Mouse (Mus musculus) MEL (cell line): ENCODE results near the gene Mrpl49. TPM values are rescaled to one million over a fixed set of nuclear protein-coding genes. Genes with fewer than 3 reads are reported as not detected.
A peak's percentile ranks its signal among the peaks of the same experiment; 100 is the strongest.

Experiments used
- DNase-seq: peaks from one replicate; pipeline ENCODE4 v3.0.0; 2011; ENCODE audit warnings: low read depth, low spot score
- H3K27ac ChIP-seq: 2 replicates; pipeline ENCODE4 v1.5.1; 2012; ENCODE audit warnings: low read depth, mild to moderate bottlenecking, control low read depth, low read length, moderate library complexity; ENCODE audit not compliant: control insufficient read depth
- H3K27me3 ChIP-seq, 2 experiments: fragments of 150-350 bp in 1 of 2; sonication (generic) in 1 of 2; 2 replicates each; pipeline ENCODE4 v1.6.1; 2012; ENCODE audit warnings: low read length in 2 of 2, mild to moderate bottlenecking in 2 of 2, improper control_type of control experiment in 1 of 2, moderate library complexity in 1 of 2; ENCODE audit not compliant: insufficient read depth in 2 of 2, control insufficient read depth in 1 of 2
- H3K36me3 ChIP-seq, 2 experiments: 2 replicates each; pipeline ENCODE4 v1.6.1; 2012 to 2014; ENCODE audit warnings: low read length in 2 of 2, improper control_type of control experiment in 1 of 2, inconsistent platforms in 1 of 2, mild to moderate bottlenecking in 1 of 2; ENCODE audit not compliant: insufficient read depth in 2 of 2, control insufficient read depth in 1 of 2
- H3K4me1 ChIP-seq, 2 experiments: fragments of 150-350 bp in 1 of 2; sonication (generic) in 1 of 2; 2 replicates each; pipeline ENCODE4 v1.6.1; 2012; ENCODE audit warnings: low read length in 2 of 2, improper control_type of control experiment in 1 of 2, mild to moderate bottlenecking in 1 of 2; ENCODE audit not compliant: insufficient read depth in 2 of 2, control insufficient read depth in 1 of 2
- H3K4me3 ChIP-seq, 2 experiments: fragments of 150-350 bp in 1 of 2; sonication (generic) in 1 of 2; 2 replicates each; pipeline ENCODE4 v1.5.1; 2012; ENCODE audit warnings: low read depth in 2 of 2, low read length in 2 of 2, mild to moderate bottlenecking in 2 of 2, moderate library complexity in 2 of 2, control low read depth in 1 of 2, improper control_type of control experiment in 1 of 2; ENCODE audit not compliant: control insufficient read depth in 1 of 2, insufficient read depth in 1 of 2
- H3K79me2 ChIP-seq: 2 replicates; pipeline ENCODE4 v1.6.1; 2012; ENCODE audit warnings: mild to moderate bottlenecking, low read length, moderate library complexity; ENCODE audit not compliant: control insufficient read depth, poor library complexity, insufficient read depth
- H3K9ac ChIP-seq: 2 replicates; pipeline ENCODE4 v1.6.1; 2012; ENCODE audit warnings: low read depth, mild to moderate bottlenecking, control low read depth, low read length, moderate library complexity; ENCODE audit not compliant: control insufficient read depth, poor library complexity, severe bottlenecking
- H3K9me3 ChIP-seq: fragments of 150-350 bp; sonication (generic); replicated peaks from 2 replicates; pipeline ENCODE4 v1.6.1; 2012; ENCODE audit warnings: mild to moderate bottlenecking, low read length, improper control_type of control experiment, moderate library complexity; ENCODE audit not compliant: insufficient read depth
- BHLHE40 ChIP-seq: IDR thresholded peaks from 2 replicates; pipeline ENCODE4 v1.6.1; 2012; ENCODE audit warnings: low read depth, mild to moderate bottlenecking, inconsistent platforms, low read length, improper control_type of control experiment, borderline replicate concordance
- CHD1 ChIP-seq: IDR thresholded peaks from 2 replicates; pipeline ENCODE4 v1.6.1; 2012; ENCODE audit warnings: low read depth, mild to moderate bottlenecking, inconsistent platforms, low read length, improper control_type of control experiment
- CHD2 ChIP-seq: IDR thresholded peaks from 2 replicates; pipeline ENCODE4 v1.6.1; 2011; ENCODE audit warnings: low read length, improper control_type of control experiment
- E2F4 ChIP-seq: IDR thresholded peaks from 2 replicates; pipeline ENCODE4 v1.6.1; 2011; ENCODE audit warnings: low read depth, low read length, improper control_type of control experiment, borderline replicate concordance
- ELF1 ChIP-seq: IDR thresholded peaks from 2 replicates; pipeline ENCODE4 v1.6.1; 2014; ENCODE audit warnings: low read depth, mild to moderate bottlenecking, inconsistent platforms, low read length, improper control_type of control experiment, moderate library complexity
- EP300 ChIP-seq, 2 experiments: IDR thresholded peaks; 2 replicates each; pipeline ENCODE4 v1.6.1; 2011; ENCODE audit warnings: improper control_type of control experiment in 2 of 2, low read length in 2 of 2, low read depth in 1 of 2, mild to moderate bottlenecking in 1 of 2
- ETS1 ChIP-seq: IDR thresholded peaks from 2 replicates; pipeline ENCODE4 v1.6.1; 2012; ENCODE audit warnings: low read depth, mild to moderate bottlenecking, inconsistent platforms, low read length, improper control_type of control experiment, moderate library complexity
- GABPA ChIP-seq: IDR thresholded peaks from 2 replicates; pipeline ENCODE4 v1.6.1; 2012; ENCODE audit warnings: low read depth, mild to moderate bottlenecking, inconsistent platforms, low read length, improper control_type of control experiment, moderate library complexity
- HCFC1 ChIP-seq: IDR thresholded peaks from 2 replicates; pipeline ENCODE4 v1.6.1; 2012; ENCODE audit warnings: low read depth, mild to moderate bottlenecking, inconsistent platforms, low read length, improper control_type of control experiment, moderate library complexity
- JUND ChIP-seq: IDR thresholded peaks from 2 replicates; pipeline ENCODE4 v1.6.1; 2011; ENCODE audit warnings: low read depth, mild to moderate bottlenecking, improper control_type of control experiment, low read length
- KAT2A ChIP-seq: conservative IDR thresholded peaks from 2 replicates; pipeline ENCODE4 v1.6.1; 2012; ENCODE audit warnings: low read depth, low read length, improper control_type of control experiment, inconsistent platforms
- MAFK ChIP-seq: IDR thresholded peaks from 2 replicates; pipeline ENCODE4 v1.6.1; 2011; ENCODE audit warnings: low read depth, mild to moderate bottlenecking, low read length, improper control_type of control experiment, borderline replicate concordance
- MAX ChIP-seq: IDR thresholded peaks from 2 replicates; pipeline ENCODE4 v1.6.1; 2011; ENCODE audit warnings: low read length, improper control_type of control experiment
- MAZ ChIP-seq: IDR thresholded peaks from 2 replicates; pipeline ENCODE4 v1.6.1; 2012; ENCODE audit warnings: low read depth, mild to moderate bottlenecking, inconsistent platforms, low read length, improper control_type of control experiment
- MXI1 ChIP-seq: IDR thresholded peaks from 2 replicates; pipeline ENCODE4 v1.6.1; 2011; ENCODE audit warnings: mild to moderate bottlenecking, low read depth, low read length, improper control_type of control experiment
- MYC ChIP-seq: IDR thresholded peaks from 2 replicates; pipeline ENCODE4 v1.6.1; 2011; ENCODE audit warnings: low read depth, mild to moderate bottlenecking, low read length, improper control_type of control experiment, moderate library complexity
- NELFE ChIP-seq: IDR thresholded peaks from 2 replicates; pipeline ENCODE4 v1.6.1; 2011; ENCODE audit warnings: low read depth, low read length, improper control_type of control experiment
- NRF1 ChIP-seq: IDR thresholded peaks from 2 replicates; pipeline ENCODE4 v1.6.1; 2014; ENCODE audit warnings: low read depth, mild to moderate bottlenecking, inconsistent platforms, low read length, improper control_type of control experiment, moderate library complexity; ENCODE audit not compliant: poor library complexity, insufficient read depth, severe bottlenecking
- POLR2A ChIP-seq, 2 experiments: IDR thresholded peaks; 2 replicates each; pipeline ENCODE4 v1.6.1; 2011 to 2012; ENCODE audit warnings: low read length in 2 of 2, mild to moderate bottlenecking in 2 of 2, control low read depth in 1 of 2, improper control_type of control experiment in 1 of 2, low read depth in 1 of 2, moderate library complexity in 1 of 2; ENCODE audit not compliant: control insufficient read depth in 1 of 2, insufficient read depth in 1 of 2, poor library complexity in 1 of 2
- POLR2AphosphoS2 ChIP-seq: IDR thresholded peaks from 2 replicates; pipeline ENCODE4 v1.6.1; 2011; ENCODE audit warnings: low read length, improper control_type of control experiment
- POLR2AphosphoS5 ChIP-seq: IDR thresholded peaks from 2 replicates; pipeline ENCODE4 v1.6.1; 2012; ENCODE audit warnings: low read depth, borderline replicate concordance, mild to moderate bottlenecking, inconsistent platforms, low read length, moderate library complexity, mixed read lengths
- RAD21 ChIP-seq: IDR thresholded peaks from 2 replicates; pipeline ENCODE4 v1.6.1; 2011; ENCODE audit warnings: mild to moderate bottlenecking, low read depth, low read length, improper control_type of control experiment
- SMC3 ChIP-seq: IDR thresholded peaks from 2 replicates; pipeline ENCODE4 v1.6.1; 2011; ENCODE audit warnings: low read depth, low read length, improper control_type of control experiment
- TAL1 ChIP-seq: IDR thresholded peaks from 2 replicates; pipeline ENCODE4 v1.6.1; 2012; ENCODE audit warnings: mild to moderate bottlenecking, inconsistent platforms, low read length, moderate library complexity, mixed read lengths
- TCF12 ChIP-seq: IDR thresholded peaks from 2 replicates; pipeline ENCODE4 v1.6.1; 2014; ENCODE audit warnings: low read depth, mild to moderate bottlenecking, inconsistent platforms, low read length, improper control_type of control experiment, moderate library complexity
- UBTF ChIP-seq: IDR thresholded peaks from 2 replicates; pipeline ENCODE4 v1.6.1; 2012; ENCODE audit warnings: low read depth, mild to moderate bottlenecking, inconsistent platforms, low read length, improper control_type of control experiment, moderate library complexity, borderline replicate concordance; ENCODE audit not compliant: insufficient read depth
- USF1 ChIP-seq: IDR thresholded peaks from 2 replicates; pipeline ENCODE4 v1.6.1; 2014; ENCODE audit warnings: low read depth, mild to moderate bottlenecking, inconsistent platforms, low read length, improper control_type of control experiment, moderate library complexity
- USF2 ChIP-seq, 2 experiments: IDR thresholded peaks; 2 replicates each; pipeline ENCODE4 v1.6.1; 2011 to 2012; ENCODE audit warnings: improper control_type of control experiment in 2 of 2, low read length in 2 of 2, borderline replicate concordance in 1 of 2, inconsistent platforms in 1 of 2, low read depth in 1 of 2, mild to moderate bottlenecking in 1 of 2; ENCODE audit not compliant: insufficient read depth in 1 of 2
- ZC3H11A ChIP-seq: IDR thresholded peaks from 2 replicates; pipeline ENCODE4 v1.6.1; 2012; ENCODE audit warnings: low read depth, mild to moderate bottlenecking, inconsistent platforms, low read length, improper control_type of control experiment
- ZKSCAN1 ChIP-seq: IDR thresholded peaks from 2 replicates; pipeline ENCODE4 v1.6.1; 2012; ENCODE audit warnings: low read depth, mild to moderate bottlenecking, inconsistent platforms, low read length, improper control_type of control experiment, moderate library complexity
- ZMIZ1 ChIP-seq: IDR thresholded peaks from 2 replicates; pipeline ENCODE4 v1.6.1; 2012; ENCODE audit warnings: low read depth, mild to moderate bottlenecking, inconsistent platforms, low read length, improper control_type of control experiment, moderate library complexity
- polyA plus RNA-seq, 2 experiments: library from polyadenylated mRNA; stranded (reverse) in 1 of 2; unstranded in 1 of 2; fragments of >175 nt in 1 of 2; fragments of >200 nt in 1 of 2; gene quantifications; 2 replicates each; pipeline versions ENCODE4 v1.2.1 to v1.2.4; 2012; ENCODE audit warnings: low replicate concordance in 2 of 2, low read depth in 1 of 2; ENCODE audit not compliant: insufficient read length in 2 of 2, insufficient read depth in 1 of 2, missing spikeins in 1 of 2
- total RNA-seq: library from RNA; depleted of rRNA; stranded (reverse); fragments of 300-350 nt; gene quantifications from 2 replicates; pipeline ENCODE4 v1.2.3, GENCODE M21; 2012

The Mrpl49 gene
- total and polyA plus RNA-seq, 3 experiments: 81.6 to 98.7 TPM; not detected in 1

DNA sequence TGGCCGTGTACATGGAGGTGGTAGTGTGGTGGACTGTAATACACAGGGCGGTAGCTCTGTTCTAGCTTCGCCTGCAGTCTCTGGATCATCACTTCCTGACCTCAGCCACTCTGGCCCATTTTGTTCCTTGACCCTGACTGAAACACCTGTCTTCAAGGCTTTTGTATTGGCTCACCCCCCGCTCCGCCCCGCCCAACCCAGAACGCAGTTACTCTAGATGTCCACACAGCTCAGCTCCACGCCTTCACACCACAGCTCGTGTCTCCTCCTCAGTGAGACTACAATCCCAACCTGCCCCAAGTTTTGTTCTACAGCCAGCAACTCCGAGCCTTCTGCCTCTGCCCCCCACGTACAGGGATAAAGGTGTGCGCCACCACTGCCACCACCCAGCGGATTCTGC lies 31.3 kb upstream of the Mrpl49 start:
- Histone ChIP-seq H3K27me3 (no peaks in the 10 kb centered on the region), H3K27ac (no peak overlapping the region), H3K4me3 (no peak overlapping the region), H3K36me3 (peaks cover 0 to 24% of the 10 kb centered on the region in 2 experiments), H3K9me3 (no peaks in the 10 kb centered on the region), H3K4me1 (peaks cover 0 to 2% of the 10 kb centered on the region in 2 experiments; a peak in 2 of 4 replicates), H3K9ac (no peak overlapping the region), H3K79me2 (peaks cover 30% of the 10 kb centered on the region)
- DNase-seq: no peak
- TF ChIP-seq MYC (no peak), TAL1 (no peak), ETS1 (no peak), MAFK (no peak), NELFE (no peak), ZC3H11A (no peak)

- Histone ChIP-seq H3K4me1 (peaks cover 0 to 5% of the 10 kb centered on the region in 2 experiments; a peak in 2 of 4 replicates), H3K27me3 (no peaks in the 10 kb centered on the region), H3K27ac (peak overlapping the region; percentile 80), H3K79me2 (peaks cover 33% of the 10 kb centered on the region), H3K9me3 (no peaks in the 10 kb centered on the region), H3K36me3 (peaks cover 0 to 14% of the 10 kb centered on the region in 2 experiments), H3K9ac (peak overlapping the region; percentile 90), H3K4me3 (peak overlapping the region; percentile 76 to 82)
- DNase-seq: peak; percentile 91
- no peak for TF ChIP-seq E2F4
- TF ChIP-seq TCF12: no peak
- no peak for TF ChIP-seq SMC3
- no peak for TF ChIP-seq CHD1
- TF ChIP-seq HCFC1: peak; percentile 68
- peak; percentile 58; the same call in 1 of the 2 replicates for TF ChIP-seq MAX
- 0 out of 2 replicates have a peak, but pooled peaks have one; percentile 40 for TF ChIP-seq NELFE
- no peak for TF ChIP-seq KAT2A
- no peak for TF ChIP-seq USF2 (IDR thresholded peaks at IDR 0.05; ENCODE audit: borderline replicate concordance in 1 of 2, insufficient read depth in 1 of 2, low read depth in 1 of 2, low read length in 2 of 2)
- TF ChIP-seq ZKSCAN1: peak; percentile 33; the same call in 1 of the 2 replicates
- TF ChIP-seq USF1: no peak
- TF ChIP-seq MXI1: no peak
- peak; percentile 66 for TF ChIP-seq ELF1
- no peak for TF ChIP-seq MAFK
- no peak for TF ChIP-seq GABPA
- no peak for TF ChIP-seq NRF1
- TF ChIP-seq MAZ: no peak
- no peak for TF ChIP-seq TAL1
- TF ChIP-seq EP300 (IDR thresholded peaks at IDR 0.05; ENCODE audit: low read depth in 1 of 2, low read length in 2 of 2): no peak
- TF ChIP-seq POLR2A (IDR thresholded peaks at IDR 0.05; ENCODE audit: control insufficient read depth in 1 of 2, insufficient read depth in 1 of 2, low read depth in 1 of 2, low read length in 2 of 2, poor library complexity in 1 of 2): no peak
- no peak for TF ChIP-seq POLR2AphosphoS2
- no peak for TF ChIP-seq BHLHE40
- no peak for TF ChIP-seq UBTF
- no peak for TF ChIP-seq MYC
- no peak for TF ChIP-seq RAD21
- TF ChIP-seq CHD2: peak; percentile 41; the same call in 1 of the 2 replicates
- TF ChIP-seq JUND: no peak
- TF ChIP-seq POLR2AphosphoS5: no peak
- TF ChIP-seq ZMIZ1: no peak
These were observed 27.9 kb upstream of the Mrpl49 start for GRCm38 (mm10) chr19:6085417-6085879.
